Mouse (Mus musculus) gastrocnemius, postnatal 14 days (tissue): ENCODE results near the gene Ptpn14. TPM values are rescaled to one million over a fixed set of nuclear protein-coding genes. Genes with fewer than 3 reads are reported as not detected.

Source experiments
- DNase-seq: peaks from one replicate; pipeline ENCODE4 v3.0.0; 2021; ENCODE audit warnings: mixed read lengths
- intact Hi-C: fragments of 180-260 bp; cut with DNase I; formaldehyde crosslinking; loops from one replicate; pipeline ENCODE4 v1.15.1; 2025; ENCODE audit warnings: low total_unique reads
- total RNA-seq, 2 experiments: library from RNA; stranded (reverse); gene quantifications; 2 replicates each; pipeline ENCODE4 v1.2.3; 2021

The Ptpn14 gene
- total RNA-seq, 2 experiments from 2014 or later = 11.0 to 12.9 TPM

DNA sequence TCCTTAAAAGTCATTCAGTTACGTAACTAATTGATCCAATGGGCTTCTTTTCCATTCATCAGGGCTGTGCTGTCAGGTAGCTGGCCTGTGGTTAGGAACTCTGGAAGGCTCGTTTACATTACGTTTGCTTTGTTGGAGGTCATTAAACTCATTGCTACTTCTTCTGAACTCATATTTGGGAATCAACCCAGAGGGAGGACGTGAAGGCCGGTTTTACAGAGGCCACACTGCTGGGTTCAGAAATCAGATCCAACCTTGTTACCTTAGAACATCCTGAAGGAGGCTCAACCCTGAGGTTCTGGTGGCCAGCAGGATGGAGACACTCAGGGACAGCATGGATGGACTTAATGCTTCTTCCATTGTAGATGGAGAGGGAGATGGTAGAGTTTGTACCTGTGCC is 124.0 kb downstream of the Ptpn14 start:
- intact Hi-C loops = loop anchor here (10.0 kb wide), 1 partner anchor 127 kb away; the partner anchor contains the start of gene Ptpn14

DNA sequence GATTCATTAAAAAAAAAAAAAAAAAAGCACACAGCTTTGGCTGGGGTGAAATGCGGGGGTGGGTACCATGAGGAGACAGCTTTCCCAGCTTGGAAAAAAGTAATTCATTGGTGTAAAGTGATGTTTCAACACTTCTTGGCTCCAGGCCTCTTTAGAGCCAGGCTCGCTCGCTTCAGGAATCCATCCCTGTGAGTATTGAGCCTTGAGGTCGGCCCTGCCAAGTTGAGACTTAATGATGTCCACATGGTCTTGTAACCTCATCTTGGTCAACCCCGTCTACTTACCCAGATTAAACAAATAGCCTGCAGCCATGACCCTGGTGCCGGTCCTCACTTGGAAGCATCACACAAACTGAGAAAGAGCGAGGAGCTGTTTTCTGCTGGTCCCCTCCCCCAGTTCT is 124.4 kb downstream of the Ptpn14 start:
- intact Hi-C loops = loop anchor here (10.0 kb wide), 1 partner anchor 128 kb away; the partner anchor contains the start of gene Ptpn14
- peak; percentile 44 for DNase-seq

More for the DNA sequence above, 124.0 kb downstream of the Ptpn14 start:
- DNase-seq = no peak

GRCm38 (mm10) chr1:189854646-189855045 is 126.6 kb downstream of the Ptpn14 start:
- DNase-seq = no peak
- intact Hi-C loops = loop anchor here (10.0 kb wide), 1 partner anchor 130 kb away; the partner anchor contains the start of gene Ptpn14

DNA sequence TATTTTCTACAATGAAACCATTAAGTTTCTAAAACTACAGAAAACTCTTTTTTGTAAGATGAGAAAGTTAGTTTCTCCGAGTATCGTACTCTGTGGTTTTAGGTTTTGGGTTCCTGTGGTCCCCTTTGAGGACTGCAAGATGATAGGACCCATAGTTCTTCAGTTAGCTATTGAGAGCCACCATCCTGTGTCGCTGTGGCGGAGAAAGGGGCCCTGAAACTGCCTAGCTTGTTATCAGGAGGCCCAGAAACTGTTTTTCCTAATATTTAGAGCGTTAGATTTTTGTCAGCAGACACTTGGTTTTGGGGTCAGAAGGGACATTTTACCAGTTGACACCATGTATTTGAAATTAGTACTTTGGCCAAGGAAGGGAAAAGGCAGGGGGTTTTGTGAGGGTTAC is 127.7 kb downstream of the Ptpn14 start:
- DNase-seq = no peak
- intact Hi-C loops = loop anchor here (10.0 kb wide), 1 partner anchor 131 kb away; the partner anchor contains the start of gene Ptpn14

DNA sequence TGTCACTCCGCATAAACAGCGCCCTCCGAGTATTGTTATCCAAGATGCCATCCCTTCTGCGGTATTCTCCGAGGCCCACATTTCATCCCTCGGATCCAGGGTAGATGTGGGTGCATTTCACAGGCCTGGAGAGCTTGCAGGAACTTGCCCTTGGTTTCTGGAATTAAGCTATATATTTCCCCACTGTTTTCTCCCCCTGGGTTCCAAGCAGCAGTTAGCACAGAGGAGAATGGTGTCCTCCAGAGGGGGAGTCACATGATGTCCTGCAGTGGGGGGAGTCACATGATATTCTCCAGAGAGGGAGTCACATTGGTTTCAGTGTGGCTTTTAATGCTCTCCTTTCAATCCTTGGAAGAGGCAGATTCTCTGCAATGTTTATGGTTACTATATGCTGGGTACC is 130.3 kb downstream of the Ptpn14 start:
- intact Hi-C loops = loop anchor here (10.0 kb wide), 1 partner anchor 134 kb away; the partner anchor contains the start of gene Ptpn14
- DNase-seq = no peak

DNA sequence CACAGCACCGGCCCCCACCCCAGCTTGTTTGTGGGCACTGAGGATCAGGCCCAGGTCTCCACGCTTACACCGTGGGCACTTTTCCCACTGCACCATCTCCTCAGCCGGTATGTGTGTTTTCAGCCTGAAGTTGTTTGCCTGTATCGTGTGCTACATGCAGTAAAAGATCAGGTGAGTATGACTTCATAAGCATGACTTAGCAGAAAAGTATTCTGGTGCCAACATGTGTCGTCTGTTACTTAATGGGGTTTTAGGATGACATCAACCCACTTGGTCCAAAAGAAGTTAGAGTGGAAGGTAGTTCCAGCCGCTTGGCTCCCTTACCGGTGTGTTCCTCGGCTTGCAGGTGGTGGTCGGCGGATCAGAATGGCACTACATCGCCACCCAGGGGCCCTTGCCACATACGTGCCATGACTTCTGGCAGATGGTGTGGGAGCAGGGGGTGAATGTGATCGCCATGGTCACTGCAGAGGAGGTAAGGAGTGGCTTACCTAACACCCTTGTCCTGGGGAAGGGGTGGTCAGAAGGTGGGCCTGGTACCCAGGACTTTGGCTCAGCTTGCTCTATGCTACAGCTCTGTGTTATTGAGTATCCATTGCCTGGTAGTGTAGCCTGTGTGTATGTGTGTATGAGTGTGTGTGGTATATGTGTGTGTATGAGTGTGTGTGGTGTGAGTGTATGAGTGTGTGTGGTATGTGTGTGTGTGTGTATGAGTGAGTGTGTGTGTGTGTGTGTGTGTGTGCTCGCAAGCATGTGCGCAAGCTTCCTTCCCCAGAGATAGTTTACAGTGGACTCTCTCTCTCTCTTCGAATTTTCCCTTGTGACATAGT is 132.3 kb downstream of the Ptpn14 start:
- intact Hi-C loops = no loop called here
- DNase-seq = no peak

GRCm38 (mm10) chr1:189860942-189861315 is 132.9 kb downstream of the Ptpn14 start:
- intact Hi-C loops = no loop called here
- DNase-seq = no peak

DNA sequence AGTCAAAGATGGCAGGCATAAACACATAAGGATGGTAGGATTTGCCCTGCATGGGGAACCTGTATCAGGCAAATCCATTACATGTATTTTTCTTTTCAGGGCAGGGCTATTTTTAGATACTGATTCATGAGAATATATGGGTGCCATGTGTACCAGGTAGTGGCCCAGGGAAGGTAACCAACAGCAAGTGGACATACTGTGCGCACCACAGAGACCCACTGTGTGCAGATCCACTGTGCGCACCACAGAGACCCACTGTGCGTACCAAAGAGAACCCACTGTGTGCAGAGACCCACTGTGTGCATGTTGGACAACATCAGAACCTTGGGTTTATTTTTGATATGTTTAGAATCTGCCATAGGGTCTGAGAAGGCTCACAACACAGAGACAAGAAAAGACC is 135.7 kb downstream of the Ptpn14 start:
- intact Hi-C loops = no loop called here
- DNase-seq = no peak

DNA sequence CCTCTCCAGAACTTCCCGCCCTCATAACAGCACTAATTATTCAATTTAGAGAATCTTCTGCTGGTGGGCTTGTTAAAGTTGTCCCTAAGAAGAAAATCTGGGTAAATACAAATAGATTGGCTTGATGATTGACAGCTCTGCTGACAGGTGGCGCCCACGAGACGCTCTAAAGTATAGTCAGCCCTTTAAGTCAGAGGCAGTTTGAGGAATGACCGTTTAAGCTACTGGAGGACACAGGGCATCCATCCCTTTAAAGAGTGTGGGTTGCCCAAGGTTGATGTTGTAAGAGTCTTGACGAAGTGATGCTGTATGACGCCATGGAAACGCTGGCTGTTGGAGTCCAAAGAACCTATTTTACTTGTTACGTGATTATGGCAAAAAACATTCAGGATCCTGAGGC is 136.2 kb downstream of the Ptpn14 start:
- no peak for DNase-seq
- intact Hi-C loops = no loop called here

- no peak for DNase-seq
- intact Hi-C loops = no loop called here
Measured at GRCm38 (mm10) chr1:189864846-189865560, 136.9 kb downstream of the Ptpn14 start.

DNA sequence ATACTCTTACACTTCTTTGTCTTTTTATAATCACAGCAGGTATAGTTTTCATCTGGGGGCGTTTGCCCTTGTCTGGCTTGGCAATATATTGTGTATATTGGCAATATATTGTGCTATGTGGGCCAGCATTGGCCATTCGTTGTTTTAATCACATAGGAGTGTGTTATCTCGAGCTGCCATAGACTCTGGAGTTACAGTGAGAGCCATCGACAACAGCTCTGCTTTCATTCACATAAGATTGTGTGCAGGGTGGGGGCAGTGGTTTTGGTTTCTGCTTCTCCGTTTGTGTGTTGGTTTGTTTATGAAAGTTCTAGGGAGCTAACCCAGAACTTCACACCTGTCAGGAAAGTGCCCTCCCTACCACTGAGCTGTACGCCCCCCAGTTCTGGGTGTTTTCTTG is 138.6 kb downstream of the Ptpn14 start:
- no peak for DNase-seq
- intact Hi-C loops = no loop called here

GRCm38 (mm10) chr1:189867034-189867433 is 139.0 kb downstream of the Ptpn14 start:
- DNase-seq = no peak
- intact Hi-C loops = no loop called here

- intact Hi-C loops = no loop called here
- no peak for DNase-seq
Measured at GRCm38 (mm10) chr1:189867497-189867896, 139.4 kb downstream of the Ptpn14 start.

DNA sequence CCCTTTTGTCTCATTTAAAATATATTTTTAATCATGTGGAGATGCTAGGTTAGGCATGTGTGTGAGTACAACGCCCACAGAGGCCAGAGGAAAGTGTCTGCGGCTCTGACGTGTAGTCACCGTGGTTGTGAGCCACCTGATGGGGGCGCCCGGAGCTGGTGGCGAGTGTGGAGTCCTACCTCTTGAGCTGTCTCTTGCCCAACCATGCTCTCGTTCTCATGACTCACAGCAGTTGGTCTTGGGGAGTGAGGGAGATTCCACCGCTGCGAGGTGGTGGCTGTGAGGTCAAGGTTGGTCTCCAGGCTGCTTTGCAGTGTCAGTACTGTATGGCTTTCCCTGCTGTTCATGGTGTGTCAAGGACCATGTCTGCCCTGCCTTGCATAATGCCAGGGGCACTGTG is 140.0 kb downstream of the Ptpn14 start:
- no peak for DNase-seq
- intact Hi-C loops = no loop called here

DNA sequence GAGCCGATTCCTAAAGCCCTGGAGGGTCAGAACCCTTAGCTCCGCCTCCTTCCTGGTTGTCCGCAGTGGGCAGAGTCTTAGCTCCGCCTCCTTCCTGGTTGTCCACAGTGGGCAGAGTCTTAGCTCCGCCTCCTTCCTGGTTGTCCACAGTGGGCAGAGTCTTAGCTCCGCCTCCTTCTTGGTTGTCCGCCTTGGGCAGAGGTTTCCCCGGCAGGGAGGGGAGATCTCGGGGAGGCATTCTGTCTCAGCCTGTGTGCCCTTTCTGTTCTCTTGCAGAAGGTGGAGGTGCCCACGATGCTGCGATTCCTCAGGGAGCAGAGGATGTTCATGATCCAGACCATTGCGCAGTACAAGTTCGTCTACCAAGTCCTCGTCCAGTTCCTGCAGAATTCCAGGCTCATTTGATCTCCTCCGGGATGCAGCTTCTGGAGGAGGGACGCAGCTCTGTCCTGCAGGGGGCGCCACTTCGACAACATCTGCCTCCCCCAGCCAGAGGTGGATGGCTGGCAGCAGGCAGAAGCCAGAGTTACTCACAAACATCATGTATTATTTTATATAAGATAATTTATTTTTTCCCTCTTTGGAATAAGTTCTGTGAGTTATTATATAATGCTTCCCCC is 141.7 kb downstream of the Ptpn14 start:
- DNase-seq = no peak

DNA sequence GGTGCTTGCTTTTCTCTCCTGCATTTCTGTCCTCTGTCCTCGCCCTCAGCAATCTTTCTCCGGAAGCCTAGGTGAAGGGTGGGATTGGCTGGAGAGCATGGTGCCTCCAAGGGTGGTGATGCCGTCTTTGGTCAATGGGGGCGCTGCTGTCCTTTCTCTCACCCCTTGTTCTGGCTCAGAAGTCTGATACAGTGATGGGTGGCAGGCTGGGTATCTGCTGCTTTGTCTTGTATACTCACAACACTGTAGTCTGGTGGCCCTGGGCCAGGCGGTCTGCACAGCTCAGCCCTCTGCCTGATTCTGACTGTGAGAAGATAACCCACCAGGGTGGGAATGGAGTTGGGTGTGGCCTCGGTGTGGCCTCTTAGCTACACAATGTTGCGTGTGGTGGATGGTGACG is 142.5 kb downstream of the Ptpn14 start:
- no peak for DNase-seq
- intact Hi-C loops = no loop called here

More for the DNA sequence above, 141.7 kb downstream of the Ptpn14 start:
- intact Hi-C loops = no loop called here

- DNase-seq = no peak
- intact Hi-C loops = no loop called here
Measured at GRCm38 (mm10) chr1:189871625-189872024, 143.6 kb downstream of the Ptpn14 start.

DNA sequence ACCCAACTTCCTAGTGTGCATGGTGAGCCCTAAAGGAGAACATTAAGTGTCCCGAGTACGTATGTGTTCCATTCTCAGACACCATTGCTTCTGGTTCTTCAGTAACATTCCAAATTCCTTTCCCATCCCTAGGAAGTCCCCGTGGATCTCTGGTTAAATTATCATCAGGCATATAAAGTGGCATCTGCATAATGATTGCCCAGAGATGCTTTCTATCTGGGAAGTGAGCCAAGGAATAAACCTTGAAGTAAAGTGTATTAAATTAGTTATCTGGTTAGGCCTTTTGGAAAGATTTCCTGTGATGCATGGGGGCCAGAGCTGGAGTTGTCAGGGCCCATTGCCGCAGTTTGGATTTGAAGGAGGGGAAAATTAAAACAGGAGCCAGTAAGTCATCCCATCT is 144.0 kb downstream of the Ptpn14 start:
- no peak for DNase-seq
- intact Hi-C loops = no loop called here

- DNase-seq = no peak
- intact Hi-C loops = no loop called here
Measured at GRCm38 (mm10) chr1:189873591-189873990, 145.5 kb downstream of the Ptpn14 start.

DNA sequence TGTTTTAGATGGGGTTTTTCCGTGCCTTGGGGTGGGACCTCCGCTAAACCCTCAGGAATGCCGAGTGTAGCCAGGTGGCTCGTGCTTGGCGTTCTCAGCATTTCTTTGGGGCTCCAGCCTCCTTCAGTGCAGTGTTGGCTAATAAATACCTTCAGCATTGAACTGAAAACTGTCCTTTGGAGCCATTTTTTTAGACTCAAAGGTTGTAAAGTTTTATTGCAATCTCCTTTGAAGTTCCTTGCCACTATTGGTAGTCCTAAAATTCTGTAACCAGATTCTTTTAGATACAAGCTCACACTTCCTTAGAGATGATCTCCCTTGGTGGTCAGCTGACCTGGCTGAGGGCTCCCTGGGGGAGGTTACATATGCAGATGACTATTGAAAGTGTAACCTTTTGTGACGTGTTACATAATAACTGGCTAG is 147.4 kb downstream of the Ptpn14 start:
- intact Hi-C loops = no loop called here
- no peak for DNase-seq
